Mouse (Mus musculus) heart, embryonic 10.5 days (tissue): Measurements from ENCODE around the gene Scd4. TPM values are rescaled to one million over a fixed set of nuclear protein-coding genes. Genes with fewer than 3 reads are reported as not detected.

Source experiments
- DNase-seq: peaks from one replicate; pipeline ENCODE4 v3.0.0-alpha.2; 2017; ENCODE audit warnings: low spot score
- H3K27ac ChIP-seq: fragments of 300-500 bp; sonication (generic); 2 replicates; pipeline ENCODE4 v1.5.1; 2016; ENCODE audit warnings: mild to moderate bottlenecking
- H3K27me3 ChIP-seq: fragments of 300-500 bp; sonication (generic); 2 replicates; pipeline ENCODE4 v1.6.1; 2016; ENCODE audit warnings: mild to moderate bottlenecking; ENCODE audit not compliant: poor library complexity, insufficient read depth, severe bottlenecking
- H3K36me3 ChIP-seq: fragments of 300-500 bp; sonication (generic); 2 replicates; pipeline ENCODE4 v1.6.1; 2016; ENCODE audit warnings: mild to moderate bottlenecking, moderate library complexity
- H3K4me1 ChIP-seq: fragments of 300-500 bp; sonication (generic); 2 replicates; pipeline ENCODE4 v1.6.1; 2016; ENCODE audit warnings: mild to moderate bottlenecking
- H3K4me3 ChIP-seq: fragments of 300-500 bp; sonication (generic); 2 replicates; pipeline ENCODE4 v1.5.1; 2016; ENCODE audit warnings: mild to moderate bottlenecking, moderate library complexity
- H3K9me3 ChIP-seq: fragments of 300-500 bp; sonication (generic); 2 replicates; pipeline ENCODE4 v1.6.1; 2016; ENCODE audit warnings: mild to moderate bottlenecking, moderate library complexity
- WGBS: fragments of 180-500 bp; shearing (Covaris S2); methylation state at CpG from one replicate; pipeline ENCODE4 v1.1.7; 2016; 5-methylcytosine and 5-hydroxymethylcytosine counted together
- polyA plus RNA-seq: library from polyadenylated mRNA; unstranded; fragments of >200 nt; fragmentation: Nextera tagmentation; extraction: Ambion mirVana; gene quantifications from 2 replicates; pipeline ENCODE4 v1.2.1, GENCODE M21; 2016

The Scd4 gene
- polyA plus RNA-seq, 1 experiment from 2014 or later, result 0.06 TPM

DNA sequence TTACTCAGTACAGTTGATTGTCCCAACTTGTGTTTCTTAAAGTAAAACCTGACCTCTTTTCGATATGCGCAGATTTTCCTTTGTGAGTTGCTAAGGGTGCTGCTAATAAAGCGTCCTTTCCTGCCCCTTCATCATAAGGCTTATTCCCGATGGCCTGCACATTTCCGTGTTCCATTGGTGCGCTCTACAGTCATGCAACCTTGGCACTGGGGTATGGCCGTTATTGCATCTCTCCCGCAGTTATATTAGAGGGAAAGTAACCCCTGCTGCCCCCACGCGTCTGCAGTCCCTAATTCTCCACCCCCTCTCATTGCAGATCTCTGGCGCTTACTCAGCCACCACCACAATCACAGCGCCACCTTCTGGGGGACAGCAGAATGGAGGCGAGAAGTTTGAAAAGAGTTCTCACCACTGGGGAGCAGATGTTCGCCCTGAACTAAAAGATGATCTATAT lies 38.3 kb upstream of the Scd4 start:
- peak; percentile 94 for DNase-seq
- Histone ChIP-seq H3K27me3 (0 out of 2 replicates have a peak, but pooled peaks cover 4% of the 10 kb centered on the region), H3K9me3 (no peaks in the 10 kb centered on the region), H3K4me1 (peaks cover 73% of the 10 kb centered on the region), H3K4me3 (peak overlapping the region; percentile 91), H3K27ac (peak overlapping the region; percentile 96), H3K36me3 (peaks cover 48% of the 10 kb centered on the region)
- under 1% methylated on average over 14 of the region's 14 CpGs for WGBS

DNA sequence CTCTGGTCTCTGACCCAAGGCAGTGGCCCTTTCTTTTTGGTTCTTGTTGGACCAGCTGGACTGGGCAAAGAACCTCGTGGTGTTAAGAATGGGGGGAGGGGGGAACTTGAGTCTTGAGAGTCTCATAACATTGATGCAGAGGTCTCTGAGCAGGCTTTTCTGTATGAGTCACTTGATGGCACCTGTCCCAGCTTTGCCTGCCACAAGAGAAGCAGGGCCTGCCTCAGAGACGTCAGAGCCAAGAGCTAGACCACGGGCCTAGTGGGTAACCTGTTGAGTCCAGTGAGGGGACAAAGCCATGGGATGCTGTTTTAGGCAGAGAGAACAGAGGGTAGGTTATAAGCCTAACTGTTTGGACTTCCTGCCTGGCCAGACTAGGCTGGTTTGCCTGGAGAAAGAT lies 37.6 kb upstream of the Scd4 start:
- Histone ChIP-seq H3K36me3 (peaks cover 54% of the 10 kb centered on the region), H3K4me3 (peak overlapping the region; percentile 91), H3K4me1 (peaks cover 75% of the 10 kb centered on the region), H3K27ac (peak overlapping the region; percentile 96), H3K9me3 (no peaks in the 10 kb centered on the region), H3K27me3 (0 out of 2 replicates have a peak, but pooled peaks cover 4% of the 10 kb centered on the region)
- no peak for DNase-seq
- 20% methylated on average over 3 of the region's 3 CpGs for WGBS

- peaks cover 59% of the 10 kb centered on the region for H3K36me3 ChIP-seq
- H3K27ac ChIP-seq, result 0 out of 2 replicates have a peak overlapping the region, but pooled peaks have one; percentile 96
- peak; percentile 89 for DNase-seq
- peak overlapping the region; percentile 91 for H3K4me3 ChIP-seq
- H3K9me3 ChIP-seq, result no peaks in the 10 kb centered on the region
- H3K27me3 ChIP-seq, result 0 out of 2 replicates have a peak, but pooled peaks cover 4% of the 10 kb centered on the region
- peaks cover 80% of the 10 kb centered on the region for H3K4me1 ChIP-seq
- 16% methylated on average over 4 of the region's 4 CpGs for WGBS
Observed at GRCm38 (mm10) chr19:44295741-44296140, 37.2 kb upstream of the Scd4 start.

GRCm38 (mm10) chr19:44296186-44296585 lies 36.7 kb upstream of the Scd4 start:
- Histone ChIP-seq H3K4me3 (peak overlapping the region; percentile 91), H3K36me3 (peaks cover 63% of the 10 kb centered on the region), H3K9me3 (no peaks in the 10 kb centered on the region), H3K4me1 (peaks cover 83% of the 10 kb centered on the region), H3K27me3 (0 out of 2 replicates have a peak, but pooled peaks cover 4% of the 10 kb centered on the region), H3K27ac (0 out of 2 replicates have a peak overlapping the region, but pooled peaks have one; percentile 3)
- WGBS, result 67% methylated on average over 7 of the region's 7 CpGs
- no peak for DNase-seq

- no peaks in the 10 kb centered on the region for H3K9me3 ChIP-seq
- peaks cover 73% of the 10 kb centered on the region for H3K4me1 ChIP-seq
- peak overlapping the region; percentile 91 for H3K4me3 ChIP-seq
- WGBS, result 74% methylated on average over 8 of the region's 8 CpGs
- H3K27ac ChIP-seq, result no peak overlapping the region
- 0 out of 2 replicates have a peak, but pooled peaks cover 4% of the 10 kb centered on the region for H3K27me3 ChIP-seq
- H3K36me3 ChIP-seq, result peaks cover 72% of the 10 kb centered on the region
- DNase-seq, result no peak
Observed at GRCm38 (mm10) chr19:44297068-44297760, 35.7 kb upstream of the Scd4 start.

DNA sequence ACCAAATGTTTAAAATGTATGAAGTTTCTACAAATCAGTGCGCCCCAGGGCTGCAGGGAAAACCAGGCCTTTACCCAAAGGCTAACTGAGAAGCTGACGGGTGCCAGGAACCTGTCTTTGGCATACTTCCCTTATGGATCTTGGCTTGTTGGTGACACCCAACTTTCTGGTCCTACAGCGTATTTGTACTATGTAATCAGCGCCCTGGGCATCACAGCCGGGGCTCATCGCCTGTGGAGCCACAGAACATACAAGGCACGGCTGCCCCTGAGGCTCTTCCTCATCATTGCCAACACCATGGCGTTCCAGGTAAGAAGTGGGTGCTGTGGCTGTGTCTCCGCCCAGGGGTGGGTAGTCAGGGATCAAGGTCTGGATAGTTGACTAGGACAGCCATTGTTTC lies 35.0 kb upstream of the Scd4 start:
- no peak overlapping the region for H3K27ac ChIP-seq
- 90% methylated on average over 9 of the region's 9 CpGs for WGBS
- DNase-seq, result no peak

DNA sequence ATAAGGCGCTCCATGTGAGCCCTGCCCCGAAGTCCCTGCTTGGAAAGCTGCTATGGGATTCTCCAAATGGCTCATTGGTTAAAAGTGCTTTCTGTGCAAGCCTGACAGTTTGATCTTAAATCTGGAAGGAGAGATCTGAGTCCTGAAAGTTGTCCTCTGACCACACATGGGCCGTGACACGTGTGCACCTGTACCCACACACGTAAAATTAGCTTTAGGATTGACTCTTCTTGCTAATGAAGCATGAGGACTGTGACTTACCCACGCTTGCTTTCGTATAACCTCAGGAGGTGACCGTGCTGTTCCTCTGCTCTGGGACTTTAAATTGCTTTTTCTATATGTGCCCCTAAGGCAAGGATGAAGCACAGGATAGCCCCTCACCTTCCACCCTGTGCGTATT lies 33.8 kb upstream of the Scd4 start:
- no peak overlapping the region for H3K27ac ChIP-seq
- H3K9me3 ChIP-seq, result no peaks in the 10 kb centered on the region
- H3K4me1 ChIP-seq, result peaks cover 61% of the 10 kb centered on the region
- WGBS, result 92% methylated on average over 9 of the region's 9 CpGs
- H3K27me3 ChIP-seq, result 0 out of 2 replicates have a peak, but pooled peaks cover 4% of the 10 kb centered on the region
- H3K36me3 ChIP-seq, result peaks cover 91% of the 10 kb centered on the region
- H3K4me3 ChIP-seq, result peak overlapping the region; percentile 29
- DNase-seq, result no peak

More for the DNA sequence above, 35.0 kb upstream of the Scd4 start:
- 0 out of 2 replicates have a peak, but pooled peaks cover 4% of the 10 kb centered on the region for H3K27me3 ChIP-seq
- H3K4me3 ChIP-seq, result peak overlapping the region; percentile 91
- H3K9me3 ChIP-seq, result no peaks in the 10 kb centered on the region
- peaks cover 79% of the 10 kb centered on the region for H3K36me3 ChIP-seq
- peaks cover 66% of the 10 kb centered on the region for H3K4me1 ChIP-seq

- Histone ChIP-seq H3K27ac (no peak overlapping the region), H3K4me3 (peak overlapping the region; percentile 24), H3K36me3 (peaks cover 99% of the 10 kb centered on the region), H3K9me3 (no peaks in the 10 kb centered on the region), H3K4me1 (peaks cover 61% of the 10 kb centered on the region), H3K27me3 (0 out of 2 replicates have a peak, but pooled peaks cover 4% of the 10 kb centered on the region)
- WGBS, result 31% methylated on average over 6 of the region's 6 CpGs
- DNase-seq, result no peak
Observed at GRCm38 (mm10) chr19:44299902-44300301, 33.0 kb upstream of the Scd4 start.

- Histone ChIP-seq H3K4me3 (no peak overlapping the region), H3K36me3 (peaks cover 99% of the 10 kb centered on the region), H3K27ac (no peak overlapping the region), H3K4me1 (peaks cover 55% of the 10 kb centered on the region), H3K9me3 (no peaks in the 10 kb centered on the region), H3K27me3 (0 out of 2 replicates have a peak, but pooled peaks cover 4% of the 10 kb centered on the region)
- DNase-seq, result no peak
- 89% methylated on average over 7 of the region's 7 CpGs for WGBS
Observed at GRCm38 (mm10) chr19:44300520-44300919, 32.4 kb upstream of the Scd4 start.

- Histone ChIP-seq H3K4me3 (no peak overlapping the region), H3K36me3 (peaks cover 99% of the 10 kb centered on the region)
Observed at GRCm38 (mm10) chr19:44301176-44301575, 31.7 kb upstream of the Scd4 start.

GRCm38 (mm10) chr19:44301671-44302305 lies 31.1 kb upstream of the Scd4 start:
- Histone ChIP-seq H3K4me1 (peaks cover 42% of the 10 kb centered on the region), H3K36me3 (peaks cover 98% of the 10 kb centered on the region), H3K27me3 (0 out of 2 replicates have a peak, but pooled peaks cover 4% of the 10 kb centered on the region), H3K27ac (no peak overlapping the region), H3K9me3 (no peaks in the 10 kb centered on the region), H3K4me3 (no peak overlapping the region)
- peak; percentile 69 for DNase-seq
- WGBS, result 79% methylated on average over 9 of the region's 9 CpGs

More at GRCm38 (mm10) chr19:44301176-44301575, 31.7 kb upstream of the Scd4 start:
- Histone ChIP-seq H3K4me1 (peaks cover 48% of the 10 kb centered on the region), H3K27me3 (0 out of 2 replicates have a peak, but pooled peaks cover 4% of the 10 kb centered on the region), H3K27ac (no peak overlapping the region), H3K9me3 (no peaks in the 10 kb centered on the region)
- WGBS, result 90% methylated on average over 16 of the region's 16 CpGs
- peak; percentile 58 for DNase-seq

GRCm38 (mm10) chr19:44302901-44303300 lies 30.0 kb upstream of the Scd4 start:
- DNase-seq, result peak; percentile 50
- peaks cover 97% of the 10 kb centered on the region for H3K36me3 ChIP-seq
- H3K4me3 ChIP-seq, result no peak overlapping the region
- H3K4me1 ChIP-seq, result peaks cover 31% of the 10 kb centered on the region
- 89% methylated on average over 11 of the region's 11 CpGs for WGBS
- 0 out of 2 replicates have a peak, but pooled peaks cover 4% of the 10 kb centered on the region for H3K27me3 ChIP-seq
- H3K27ac ChIP-seq, result no peak overlapping the region
- no peaks in the 10 kb centered on the region for H3K9me3 ChIP-seq

DNA sequence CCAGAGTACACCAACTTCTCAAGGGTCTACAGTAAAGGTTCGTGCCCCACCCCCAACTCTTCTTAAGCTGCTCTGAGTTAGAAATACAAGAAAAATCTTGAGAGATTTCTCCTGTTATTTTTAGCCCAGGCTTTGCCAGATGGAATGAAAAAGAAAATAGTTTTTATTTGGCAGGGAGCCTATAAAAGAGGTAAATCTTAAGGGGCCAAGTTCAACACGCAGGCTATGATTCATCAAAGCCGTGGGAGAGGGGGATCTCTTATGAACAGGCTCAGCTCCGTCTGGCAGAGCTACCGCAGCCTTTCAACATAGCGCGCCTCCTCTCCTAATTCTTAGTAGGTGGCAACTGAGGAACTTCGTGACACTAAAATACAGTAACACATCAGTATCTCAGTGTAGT lies 29.4 kb upstream of the Scd4 start:
- H3K9me3 ChIP-seq, result no peaks in the 10 kb centered on the region
- 89% methylated on average over 8 of the region's 8 CpGs for WGBS
- peak; percentile 17 for DNase-seq
- H3K27ac ChIP-seq, result no peak overlapping the region
- peaks cover 95% of the 10 kb centered on the region for H3K36me3 ChIP-seq
- no peak overlapping the region for H3K4me3 ChIP-seq
- H3K4me1 ChIP-seq, result peaks cover 25% of the 10 kb centered on the region
- 0 out of 2 replicates have a peak, but pooled peaks cover 4% of the 10 kb centered on the region for H3K27me3 ChIP-seq
